Mouse (Mus musculus) midbrain, postnatal 0 days (tissue): ENCODE measurements around the gene 1700020N01Rik. TPM values are rescaled to one million over a fixed set of nuclear protein-coding genes. Genes with fewer than 3 reads are reported as not detected.
A peak's percentile ranks its signal among the peaks of the same experiment; 100 is the strongest.

Source experiments
- ATAC-seq: fragments of 200-750 bp; cut with Nextera tagmentation; 2 replicates; pipeline ENCODE4 v1.8.0; 2017; ENCODE audit warnings: moderate number of reproducible peaks, mild to moderate bottlenecking, moderate TSS enrichment, moderate library complexity; ENCODE audit not compliant: low FRiP score
- DNase-seq: peaks from one replicate; pipeline ENCODE4 v3.0.0-alpha.2; 2015; ENCODE audit warnings: low spot score
- H3K27ac ChIP-seq: fragments of 300-500 bp; sonication (generic); 2 replicates; pipeline ENCODE4 v1.5.1; 2014; ENCODE audit warnings: low read depth, mild to moderate bottlenecking, low read length, mixed read lengths
- H3K27me3 ChIP-seq: fragments of 300-500 bp; sonication (generic); 2 replicates; pipeline ENCODE4 v1.6.1; 2014; ENCODE audit warnings: low read length, control low read depth, mixed read lengths; ENCODE audit not compliant: insufficient read depth
- H3K36me3 ChIP-seq: fragments of 300-500 bp; sonication (generic); 2 replicates; pipeline ENCODE4 v1.6.1; 2014; ENCODE audit warnings: low read length, control low read depth, mixed read lengths; ENCODE audit not compliant: insufficient read depth
- H3K4me1 ChIP-seq: fragments of 300-500 bp; sonication (generic); 2 replicates; pipeline ENCODE4 v1.6.1; 2014; ENCODE audit warnings: mild to moderate bottlenecking, control low read depth, antibody characterized with exemption, low read length, mixed read lengths; ENCODE audit not compliant: insufficient read depth
- H3K4me2 ChIP-seq: fragments of 300-500 bp; sonication (generic); 2 replicates; pipeline ENCODE4 v1.6.1; 2014; ENCODE audit warnings: low read depth, mild to moderate bottlenecking, low read length, mixed read lengths; ENCODE audit not compliant: poor library complexity, severe bottlenecking
- H3K4me3 ChIP-seq: fragments of 300-500 bp; sonication (generic); 2 replicates; pipeline ENCODE4 v1.5.1; 2014; ENCODE audit warnings: low read depth, mild to moderate bottlenecking, low read length, moderate library complexity
- H3K9ac ChIP-seq: fragments of 300-500 bp; sonication (generic); replicated peaks from 2 replicates; pipeline ENCODE4 v1.6.1; 2014; ENCODE audit warnings: mild to moderate bottlenecking, low read length, moderate library complexity, mixed read lengths; ENCODE audit not compliant: poor library complexity, severe bottlenecking
- H3K9me3 ChIP-seq: fragments of 300-500 bp; sonication (generic); 2 replicates; pipeline ENCODE4 v1.6.1; 2016; ENCODE audit warnings: low read length, control low read depth
- CTCF ChIP-seq: IDR thresholded peaks from 2 replicates; pipeline ENCODE4 v1.5.1; 2016; ENCODE audit warnings: antibody characterized with exemption, mild to moderate bottlenecking
- WGBS: fragments of 180-500 bp; shearing (Covaris S2); extraction: QIAGEN DNeasy Blood & Tissue Kit; methylation state at CpG from one replicate; pipeline ENCODE4 v1.1.7; 2014; 5-methylcytosine and 5-hydroxymethylcytosine counted together
- polyA plus RNA-seq: library from polyadenylated mRNA; unstranded; fragments of >200 nt; fragmentation: Nextera tagmentation; extraction: Ambion mirVana; gene quantifications from 2 replicates; pipeline ENCODE4 v1.2.1, GENCODE M21; 2015
- total RNA-seq: library from RNA; depleted of rRNA; stranded (reverse); fragments of >200 nt; gene quantifications from 2 replicates; pipeline ENCODE4 v1.2.3, GENCODE M21; 2014

The 1700020N01Rik gene
- total and polyA plus RNA-seq, 2 experiments from 2014 or later = not detected

- H3K9me3 ChIP-seq = no peaks in the 10 kb centered on the region
- no peak for DNase-seq
- H3K4me3 ChIP-seq = no peak overlapping the region
- WGBS = 92% methylated on average over 4 of the region's 4 CpGs
- no peaks in the 10 kb centered on the region for H3K4me1 ChIP-seq
- H3K27me3 ChIP-seq = no peaks in the 10 kb centered on the region
- H3K27ac ChIP-seq = no peak overlapping the region
- TF ChIP-seq CTCF = no peak
- no peak overlapping the region for H3K4me2 ChIP-seq
- H3K36me3 ChIP-seq = no peaks in the 10 kb centered on the region
- no peak for ATAC-seq
- no peak overlapping the region for H3K9ac ChIP-seq
Observed at GRCm38 (mm10) chr10:21553683-21554035, 39.3 kb upstream of the 1700020N01Rik start.

GRCm38 (mm10) chr10:21554896-21555580 is 37.9 kb upstream of the 1700020N01Rik start:
- H3K4me2 ChIP-seq = no peak overlapping the region
- H3K9ac ChIP-seq = no peak overlapping the region
- no peaks in the 10 kb centered on the region for H3K9me3 ChIP-seq
- no peak for DNase-seq
- no peak overlapping the region for H3K4me3 ChIP-seq
- ATAC-seq = no peak
- H3K27ac ChIP-seq = no peak overlapping the region
- no peaks in the 10 kb centered on the region for H3K4me1 ChIP-seq
- no peaks in the 10 kb centered on the region for H3K27me3 ChIP-seq
- TF ChIP-seq CTCF = no peak
- 83% methylated on average over 11 of the region's 11 CpGs for WGBS
- H3K36me3 ChIP-seq = no peaks in the 10 kb centered on the region

GRCm38 (mm10) chr10:21559769-21560168 is 33.2 kb upstream of the 1700020N01Rik start:
- no peak for ATAC-seq
- no peaks in the 10 kb centered on the region for H3K36me3 ChIP-seq
- H3K9me3 ChIP-seq = no peaks in the 10 kb centered on the region
- no peak overlapping the region for H3K9ac ChIP-seq
- 73% methylated on average over 15 of the region's 15 CpGs for WGBS
- H3K4me1 ChIP-seq = no peaks in the 10 kb centered on the region
- H3K4me2 ChIP-seq = no peak overlapping the region
- no peak overlapping the region for H3K4me3 ChIP-seq
- no peak for TF ChIP-seq CTCF
- no peaks in the 10 kb centered on the region for H3K27me3 ChIP-seq
- H3K27ac ChIP-seq = no peak overlapping the region
- no peak for DNase-seq

- Histone ChIP-seq H3K9me3 (no peaks in the 10 kb centered on the region), H3K27ac (no peak overlapping the region), H3K9ac (no peak overlapping the region), H3K36me3 (no peaks in the 10 kb centered on the region), H3K27me3 (no peaks in the 10 kb centered on the region), H3K4me1 (no peaks in the 10 kb centered on the region), H3K4me3 (no peak overlapping the region), H3K4me2 (no peak overlapping the region)
- DNase-seq = no peak
- ATAC-seq = no peak
- 63% methylated on average over 1 of the region's 1 CpGs for WGBS
- TF ChIP-seq CTCF = 0 out of 2 replicates have a peak, but pooled peaks have one; percentile 6
Observed at GRCm38 (mm10) chr10:21561181-21561580, 31.8 kb upstream of the 1700020N01Rik start.

- no peak overlapping the region for H3K9ac ChIP-seq
- no peaks in the 10 kb centered on the region for H3K36me3 ChIP-seq
- no peak overlapping the region for H3K4me3 ChIP-seq
- no peak overlapping the region for H3K27ac ChIP-seq
- TF ChIP-seq CTCF = no peak
- DNase-seq = no peak
- H3K27me3 ChIP-seq = no peaks in the 10 kb centered on the region
- H3K4me1 ChIP-seq = no peaks in the 10 kb centered on the region
- ATAC-seq = no peak
- H3K4me2 ChIP-seq = no peak overlapping the region
- WGBS = 93% methylated on average over 2 of the region's 2 CpGs
- H3K9me3 ChIP-seq = no peaks in the 10 kb centered on the region
Observed at GRCm38 (mm10) chr10:21563446-21563845, 29.5 kb upstream of the 1700020N01Rik start.

GRCm38 (mm10) chr10:21564189-21564588 is 28.8 kb upstream of the 1700020N01Rik start:
- no peak for TF ChIP-seq CTCF
- Histone ChIP-seq H3K27me3 (no peaks in the 10 kb centered on the region), H3K4me2 (no peak overlapping the region), H3K9me3 (no peaks in the 10 kb centered on the region), H3K4me1 (no peaks in the 10 kb centered on the region), H3K4me3 (no peak overlapping the region), H3K27ac (no peak overlapping the region), H3K36me3 (no peaks in the 10 kb centered on the region), H3K9ac (no peak overlapping the region)
- DNase-seq (no peak), ATAC-seq (no peak)
- WGBS = 92% methylated on average over 5 of the region's 5 CpGs
